Mouse (Mus musculus) heart, postnatal 0 days (tissue): ENCODE measurements at regions not wholly inside any gene's neighbourhood (a gene's known extent, or its start where the extent isn't known, plus 50 kb on each side); places are given as distances from the start of the nearest gene placed in this dataset.

Source experiments
- CTCF ChIP-seq: IDR thresholded peaks from 2 replicates; pipeline ENCODE4 v1.5.1; 2016; ENCODE audit warnings: antibody characterized with exemption, control low read depth, low read depth
- EP300 ChIP-seq: IDR thresholded peaks from 2 replicates; pipeline ENCODE4 v1.6.1; 2016; ENCODE audit warnings: antibody characterized with exemption, low read depth

- TF ChIP-seq CTCF (no peak), EP300 (no peak)
Measured at GRCm38 (mm10) chr5:119335979-119336378, 334.5 kb upstream of the Tbx3 start.
